Mouse (Mus musculus) embryonic stem cell, embryonic (primary cell): ENCODE measurements at regions not wholly inside any gene's neighbourhood (a gene's known extent, or its start where the extent isn't known, plus 50 kb on each side); places are given as distances from the start of the nearest gene placed in this dataset.

Experiments used
- CTCF ChIA-PET, 4 experiments: fragments of 300-600 bp in 2 of 4; fragments of 350-600 bp in 2 of 4; sonication (Branson Sonifier 250); formaldehyde crosslinking; loops; one replicate each; lab custom pipeline; 2022; ENCODE audit warnings: inconsistent platforms in 2 of 4; lab: Charles Lee
- POLR2A ChIA-PET, 4 experiments: fragments of 300-600 bp in 2 of 4; fragments of 350-600 bp in 2 of 4; sonication (Branson Sonifier 250); formaldehyde crosslinking; loops; one replicate each; lab custom pipeline; 2022; ENCODE audit warnings: antibody characterized with exemption in 4 of 4, inconsistent platforms in 1 of 4; lab: Charles Lee

GRCm38 (mm10) chr5:9954652-9955051 lies 229.7 kb upstream of the Grm3 start:
- POLR2A ChIA-PET = no interaction called here
- CTCF ChIA-PET = interaction anchor here in 1 of 4 experiments (0.6 kb wide), 1 partner anchor 12 kb away, joined by 3 read pairs; no protein-coding TSS in a partner anchor

GRCm38 (mm10) chr5:9938746-9939145 lies 213.8 kb upstream of the Grm3 start:
- ChIA-PET CTCF (no interaction called here), POLR2A (no interaction called here)

GRCm38 (mm10) chr5:9912936-9913335 lies 188.0 kb upstream of the Grm3 start:
- CTCF ChIA-PET = interaction anchor here in 1 of 4 experiments (0.6 kb wide), 1 partner anchor 450 kb away, joined by 4 read pairs; no protein-coding TSS in a partner anchor
- POLR2A ChIA-PET = no interaction called here

- ChIA-PET POLR2A (no interaction called here), CTCF (no interaction called here)
These were observed 186.8 kb upstream of the Grm3 start for GRCm38 (mm10) chr5:9911783-9912182.

GRCm38 (mm10) chr5:9911089-9911473 lies 186.1 kb upstream of the Grm3 start:
- ChIA-PET POLR2A (no interaction called here), CTCF (no interaction called here)

GRCm38 (mm10) chr5:9910452-9911088 lies 185.6 kb upstream of the Grm3 start:
- POLR2A ChIA-PET = no interaction called here
- CTCF ChIA-PET = no interaction called here

- POLR2A ChIA-PET = no interaction called here
- CTCF ChIA-PET = interaction anchor here in 1 of 4 experiments (1.0 kb wide), 1 partner anchor 19 kb away, joined by 3 read pairs; no protein-coding TSS in a partner anchor
These were observed 170.3 kb upstream of the Grm3 start for GRCm38 (mm10) chr5:9895297-9895696.

- POLR2A ChIA-PET = interaction anchor here in 1 of 4 experiments (0.5 kb wide), 1 partner anchor 862 kb away, joined by 3 read pairs; no protein-coding TSS in a partner anchor
These were observed 153.1 kb upstream of the Grm3 start for GRCm38 (mm10) chr5:9878063-9878462.

GRCm38 (mm10) chr5:9869091-9869490 lies 144.1 kb upstream of the Grm3 start:
- POLR2A ChIA-PET = no interaction called here

More at GRCm38 (mm10) chr5:9878063-9878462, 153.1 kb upstream of the Grm3 start:
- CTCF ChIA-PET = no interaction called here

GRCm38 (mm10) chr5:9829750-9830149 lies 104.8 kb upstream of the Grm3 start:
- ChIA-PET CTCF (interaction anchor here in 1 of 4 experiments (0.6 kb wide), 1 partner anchor 38 kb away, joined by 15 read pairs; no protein-coding TSS in a partner anchor), POLR2A (no interaction called here)

More at GRCm38 (mm10) chr5:9869091-9869490, 144.1 kb upstream of the Grm3 start:
- CTCF ChIA-PET = no interaction called here

- CTCF ChIA-PET = no interaction called here
- POLR2A ChIA-PET = no interaction called here
These were observed 76.7 kb upstream of the Grm3 start for GRCm38 (mm10) chr5:9801707-9802106.

GRCm38 (mm10) chr5:9781107-9781506 lies 56.1 kb upstream of the Grm3 start:
- CTCF ChIA-PET = no interaction called here

More at GRCm38 (mm10) chr5:9781107-9781506, 56.1 kb upstream of the Grm3 start:
- POLR2A ChIA-PET = no interaction called here
